Mouse (Mus musculus): ENCODE data around the gene Cdk5rap3. TPM values are rescaled to one million over a fixed set of nuclear protein-coding genes. Genes with fewer than 3 reads are reported as not detected.

Gene Cdk5rap3
- polyA plus RNA-seq, 1 experiment from 2014 or later, result 38.8 TPM

- 36% methylated on average over 15 of the region's 15 CpGs for WGBS (ENCODE audit: insufficient replicate concordance)
- H3K9me3 ChIP-seq (replicated peaks; ENCODE audit: control insufficient read depth, low read length), result no peaks in the 10 kb centered on the region
- no peak overlapping the region for H3K9ac ChIP-seq (ENCODE audit: low read depth, low read length)
- peaks cover 2% of the 10 kb centered on the region for H3K4me1 ChIP-seq (ENCODE audit: control insufficient read depth, low read depth, low read length)
- peaks cover 10% of the 10 kb centered on the region for H3K36me3 ChIP-seq (ENCODE audit: control insufficient read depth, insufficient read depth)
- no peaks in the 10 kb centered on the region; the same call in 1 of the 2 replicates for H3K27me3 ChIP-seq (ENCODE audit: control insufficient read depth, insufficient read depth, low read depth, low read length)
- no peak overlapping the region for H3K4me3 ChIP-seq (ENCODE audit: low read depth, low read length)
- no peak overlapping the region for H3K27ac ChIP-seq (ENCODE audit: low read length)
- no peak for ATAC-seq (ENCODE audit: low read depth)
- H3K4me2 ChIP-seq (ENCODE audit: low read depth, low read length), result no peak overlapping the region
These were observed 9.7 kb downstream of the Cdk5rap3 start for GRCm38 (mm10) chr11:96906431-96907161.

- no peaks in the 10 kb centered on the region for H3K9me3 ChIP-seq (replicated peaks; ENCODE audit: control insufficient read depth, low read length)
- H3K27ac ChIP-seq (ENCODE audit: low read length), result no peak overlapping the region
- H3K36me3 ChIP-seq (ENCODE audit: control insufficient read depth, insufficient read depth), result peaks cover 5% of the 10 kb centered on the region; the same call in 1 of the 2 replicates
- H3K4me3 ChIP-seq (ENCODE audit: low read depth, low read length), result no peak overlapping the region
- WGBS (ENCODE audit: insufficient replicate concordance), result 47% methylated on average over 16 of the region's 16 CpGs
- H3K9ac ChIP-seq (ENCODE audit: low read depth, low read length), result no peak overlapping the region
- no peak overlapping the region for H3K4me2 ChIP-seq (ENCODE audit: low read depth, low read length)
- no peaks in the 10 kb centered on the region; the same call in 1 of the 2 replicates for H3K27me3 ChIP-seq (ENCODE audit: control insufficient read depth, insufficient read depth, low read depth, low read length)
- no peaks in the 10 kb centered on the region; the same call in none of the 2 replicates for H3K4me1 ChIP-seq (ENCODE audit: control insufficient read depth, low read depth, low read length)
- ATAC-seq (ENCODE audit: low read depth), result no peak
These were observed 13.4 kb downstream of the Cdk5rap3 start for GRCm38 (mm10) chr11:96902639-96903635.

GRCm38 (mm10) chr11:96901332-96901731 is 15.0 kb downstream of the Cdk5rap3 start:
- Histone ChIP-seq H3K9me3 (replicated peaks; ENCODE audit: control insufficient read depth, low read length) (no peaks in the 10 kb centered on the region), H3K36me3 (ENCODE audit: control insufficient read depth, insufficient read depth) (no peaks in the 10 kb centered on the region), H3K27ac (ENCODE audit: low read length) (no peak overlapping the region), H3K4me1 (ENCODE audit: control insufficient read depth, low read depth, low read length) (no peaks in the 10 kb centered on the region), H3K4me3 (ENCODE audit: low read depth, low read length) (no peak overlapping the region), H3K27me3 (ENCODE audit: control insufficient read depth, insufficient read depth, low read depth, low read length) (no peaks in the 10 kb centered on the region; the same call in 1 of the 2 replicates), H3K9ac (ENCODE audit: low read depth, low read length) (no peak overlapping the region), H3K4me2 (ENCODE audit: low read depth, low read length) (no peak overlapping the region)
- ATAC-seq (ENCODE audit: low read depth), result no peak
- WGBS (ENCODE audit: insufficient replicate concordance), result 78% methylated on average over 9 of the region's 9 CpGs

GRCm38 (mm10) chr11:96899449-96900306 is 16.6 kb downstream of the Cdk5rap3 start:
- Histone ChIP-seq H3K4me2 (ENCODE audit: low read depth, low read length) (no peak overlapping the region), H3K4me1 (ENCODE audit: control insufficient read depth, low read depth, low read length) (no peaks in the 10 kb centered on the region), H3K4me3 (ENCODE audit: low read depth, low read length) (no peak overlapping the region), H3K36me3 (ENCODE audit: control insufficient read depth, insufficient read depth) (no peaks in the 10 kb centered on the region), H3K9ac (ENCODE audit: low read depth, low read length) (no peak overlapping the region), H3K9me3 (replicated peaks; ENCODE audit: control insufficient read depth, low read length) (no peaks in the 10 kb centered on the region), H3K27ac (ENCODE audit: low read length) (no peak overlapping the region), H3K27me3 (ENCODE audit: control insufficient read depth, insufficient read depth, low read depth, low read length) (no peaks in the 10 kb centered on the region; the same call in 1 of the 2 replicates)
- ATAC-seq (ENCODE audit: low read depth), result no peak
- 59% methylated on average over 13 of the region's 13 CpGs for WGBS (ENCODE audit: insufficient replicate concordance)

GRCm38 (mm10) chr11:96895886-96896285 is 20.4 kb downstream of the Cdk5rap3 start:
- H3K27ac ChIP-seq (ENCODE audit: low read length), result no peak overlapping the region
- H3K4me3 ChIP-seq (ENCODE audit: low read depth, low read length), result no peak overlapping the region
- no peaks in the 10 kb centered on the region for H3K27me3 ChIP-seq (ENCODE audit: control insufficient read depth, insufficient read depth, low read depth, low read length)
- no peak overlapping the region for H3K4me2 ChIP-seq (ENCODE audit: low read depth, low read length)
- no peaks in the 10 kb centered on the region for H3K36me3 ChIP-seq (ENCODE audit: control insufficient read depth, insufficient read depth)
- no peak for ATAC-seq (ENCODE audit: low read depth)
- H3K9ac ChIP-seq (ENCODE audit: low read depth, low read length), result no peak overlapping the region
- no peaks in the 10 kb centered on the region for H3K4me1 ChIP-seq (ENCODE audit: control insufficient read depth, low read depth, low read length)
- 52% methylated on average over 4 of the region's 4 CpGs for WGBS (ENCODE audit: insufficient replicate concordance)
- H3K9me3 ChIP-seq (replicated peaks; ENCODE audit: control insufficient read depth, low read length), result no peaks in the 10 kb centered on the region

GRCm38 (mm10) chr11:96893203-96893842 is 23.0 kb downstream of the Cdk5rap3 start:
- no peak overlapping the region for H3K9ac ChIP-seq (ENCODE audit: low read depth, low read length)
- no peaks in the 10 kb centered on the region for H3K36me3 ChIP-seq (ENCODE audit: control insufficient read depth, insufficient read depth)
- no peaks in the 10 kb centered on the region for H3K4me1 ChIP-seq (ENCODE audit: control insufficient read depth, low read depth, low read length)
- H3K27ac ChIP-seq (ENCODE audit: low read length), result no peak overlapping the region
- H3K9me3 ChIP-seq (replicated peaks; ENCODE audit: control insufficient read depth, low read length), result no peaks in the 10 kb centered on the region
- H3K27me3 ChIP-seq (ENCODE audit: control insufficient read depth, insufficient read depth, low read depth, low read length), result no peaks in the 10 kb centered on the region
- 62% methylated on average over 11 of the region's 11 CpGs for WGBS (ENCODE audit: insufficient replicate concordance)
- H3K4me2 ChIP-seq (ENCODE audit: low read depth, low read length), result no peak overlapping the region
- no peak overlapping the region for H3K4me3 ChIP-seq (ENCODE audit: low read depth, low read length)
- ATAC-seq (ENCODE audit: low read depth), result no peak

GRCm38 (mm10) chr11:96891784-96892527 is 24.3 kb downstream of the Cdk5rap3 start:
- no peaks in the 10 kb centered on the region for H3K27me3 ChIP-seq (ENCODE audit: control insufficient read depth, insufficient read depth, low read depth, low read length)
- H3K9me3 ChIP-seq (replicated peaks; ENCODE audit: control insufficient read depth, low read length), result no peaks in the 10 kb centered on the region
- no peak overlapping the region for H3K4me3 ChIP-seq (ENCODE audit: low read depth, low read length)
- WGBS (ENCODE audit: insufficient replicate concordance), result 52% methylated on average over 14 of the region's 14 CpGs
- H3K9ac ChIP-seq (ENCODE audit: low read depth, low read length), result no peak overlapping the region
- no peak overlapping the region for H3K27ac ChIP-seq (ENCODE audit: low read length)
- no peak overlapping the region for H3K4me2 ChIP-seq (ENCODE audit: low read depth, low read length)
- H3K4me1 ChIP-seq (ENCODE audit: control insufficient read depth, low read depth, low read length), result no peaks in the 10 kb centered on the region; the same call in 1 of the 2 replicates
- no peaks in the 10 kb centered on the region for H3K36me3 ChIP-seq (ENCODE audit: control insufficient read depth, insufficient read depth)
- ATAC-seq (ENCODE audit: low read depth), result no peak
